Mouse (Mus musculus) R1 (cell line): ENCODE measurements around the gene Ddx49.

Experiments used
- DNase-seq: peaks from one replicate; pipeline ENCODE4 v3.0.0-alpha.2; 2018; ENCODE audit warnings: low read depth, low spot score

Gene Ddx49

DNA sequence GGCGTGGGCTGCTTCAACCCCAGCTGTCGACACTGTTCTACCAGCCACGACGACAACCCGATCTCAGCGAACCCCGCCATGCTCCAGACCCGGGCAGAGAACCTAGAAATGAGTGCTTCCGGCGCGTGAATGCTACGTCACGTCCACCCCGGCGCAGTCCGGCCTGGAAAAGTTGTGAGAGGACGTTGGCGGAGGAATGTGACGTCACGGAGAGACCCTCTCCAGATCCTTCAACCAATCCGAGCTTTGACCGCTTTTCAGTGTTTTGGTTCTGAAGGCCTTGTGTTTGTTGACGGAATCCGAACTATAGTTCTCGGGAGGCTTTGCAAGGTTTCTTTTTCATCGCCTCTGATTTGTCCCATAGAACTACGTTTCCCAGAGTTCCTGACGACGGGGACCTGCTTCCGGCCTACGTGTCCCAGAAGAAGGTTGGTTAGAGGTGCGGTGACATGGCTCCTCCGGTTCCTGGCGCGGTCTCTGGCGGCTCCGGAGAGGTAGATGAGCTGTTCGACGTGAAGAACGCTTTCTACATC lies at the start of gene Ddx49, which contains the start of gene Cope:
Ddx49 (minus strand) TSS at position 132 of the 533 bp plus-strand sequence.
Cope (plus strand) TSS at position 161 of the 533 bp plus-strand sequence.
- DNase-seq, result peak; percentile 94

DNA sequence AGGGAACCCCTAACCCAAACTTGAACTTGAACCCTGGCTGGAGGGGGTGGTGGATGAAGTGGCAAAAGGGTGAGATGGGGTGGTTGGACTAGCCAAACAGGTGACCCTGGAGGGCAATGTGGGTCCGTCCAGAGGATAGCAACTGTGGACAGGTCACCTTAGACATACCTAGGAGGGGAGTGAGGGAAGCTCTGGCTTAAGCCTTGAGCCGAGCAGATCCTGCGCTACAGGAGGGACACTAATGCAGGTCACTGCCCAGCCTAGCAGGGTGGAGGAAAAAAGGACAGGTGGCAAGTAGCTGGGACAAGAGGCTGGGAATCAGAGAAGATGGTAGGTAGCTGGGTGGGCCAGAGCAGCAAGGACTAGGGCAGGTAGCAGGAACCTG lies 49.7 kb upstream of the Ddx49 start:
- DNase-seq, result no peak

DNA sequence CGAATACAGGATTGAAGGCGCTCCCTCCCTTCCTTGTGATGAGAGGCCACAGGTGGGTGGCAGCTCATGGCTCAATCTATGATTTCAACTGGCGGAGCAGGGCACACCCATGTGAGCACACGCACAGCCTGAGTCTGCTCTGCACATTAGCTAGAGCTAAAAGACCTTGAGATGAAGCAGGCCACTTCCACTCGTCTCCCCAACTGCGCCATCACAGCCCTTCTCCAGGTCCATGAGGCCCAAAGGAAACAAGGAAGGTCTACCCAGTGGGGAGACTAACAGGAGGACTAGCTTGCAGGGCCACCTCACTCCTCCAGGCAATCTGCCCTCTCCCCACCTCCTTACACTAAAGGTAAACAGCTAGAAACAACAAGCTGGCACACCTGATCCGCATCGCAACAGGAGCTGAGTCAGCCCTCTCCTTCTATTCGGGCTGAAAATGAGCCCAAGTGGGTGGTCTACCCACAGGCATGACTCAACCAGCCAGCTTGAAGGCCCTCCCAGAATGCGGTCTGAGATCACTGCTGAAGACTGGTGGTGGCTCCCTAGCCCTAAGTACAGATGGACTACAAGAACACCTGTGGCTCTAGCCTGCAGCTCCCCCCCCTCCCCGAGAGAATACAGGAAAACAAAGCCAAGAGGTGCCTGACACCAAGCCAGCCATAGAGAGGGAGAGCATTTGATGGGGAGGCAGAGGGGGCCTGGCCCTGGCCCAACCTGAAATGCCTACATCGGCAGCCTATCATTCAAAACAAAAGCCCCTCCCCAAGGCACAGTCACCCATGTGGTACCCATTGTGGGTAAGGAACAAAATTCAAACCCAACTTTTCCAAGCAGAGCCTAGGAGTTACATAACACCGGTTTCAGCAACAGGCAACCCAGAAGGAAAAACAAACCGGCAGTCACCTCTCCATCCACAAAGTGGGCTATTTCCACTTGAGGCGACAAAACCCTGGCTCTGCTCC lies 49.0 kb upstream of the Ddx49 start:
- DNase-seq, result no peak

DNA sequence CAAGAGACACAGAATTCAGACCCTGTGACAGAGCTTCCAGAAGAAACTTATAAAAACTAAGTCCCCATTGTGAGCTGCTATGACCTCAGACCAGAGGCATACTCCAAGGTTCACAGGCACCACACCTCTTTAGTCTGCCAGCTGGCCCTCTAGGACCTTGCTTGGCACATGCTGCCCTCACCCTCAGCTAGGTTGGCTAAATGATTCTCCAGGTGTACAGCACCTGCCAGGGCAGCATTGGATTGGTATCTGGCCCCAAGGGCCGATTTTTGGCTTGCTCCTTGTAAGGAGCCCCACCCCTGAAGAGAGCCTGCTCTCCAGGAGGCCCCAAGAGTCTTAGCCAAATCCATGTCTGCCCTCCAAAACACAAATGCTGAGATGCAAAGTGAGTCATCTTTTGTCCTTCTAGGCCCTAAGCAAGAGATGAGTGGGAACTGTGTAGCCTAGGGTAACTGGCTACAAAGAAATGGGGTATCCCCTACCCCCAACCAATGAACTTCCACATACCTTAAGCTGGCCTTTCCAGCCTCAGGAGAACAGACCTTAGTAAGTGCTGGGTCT lies 45.7 kb upstream of the Ddx49 start:
- DNase-seq, result no peak

DNA sequence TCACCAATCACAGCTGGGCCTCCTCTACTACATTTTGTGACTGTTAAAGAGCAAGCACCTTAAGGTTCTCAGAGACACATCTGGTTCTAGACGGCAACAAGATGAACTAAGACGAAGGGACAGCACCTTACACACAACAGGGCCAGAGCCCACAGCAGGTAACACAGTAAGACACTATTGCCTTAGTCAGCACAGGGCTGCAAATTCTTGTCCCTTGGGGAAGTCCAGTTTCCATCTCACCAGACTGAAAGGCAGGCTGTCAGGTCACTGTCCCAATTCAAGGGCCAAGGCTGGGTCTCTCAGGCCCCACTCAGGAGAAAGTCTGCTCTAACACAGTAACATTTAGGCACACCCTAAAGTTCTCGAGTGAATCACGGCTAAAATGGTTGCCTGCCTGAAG lies 45.2 kb upstream of the Ddx49 start:
- DNase-seq, result no peak

DNA sequence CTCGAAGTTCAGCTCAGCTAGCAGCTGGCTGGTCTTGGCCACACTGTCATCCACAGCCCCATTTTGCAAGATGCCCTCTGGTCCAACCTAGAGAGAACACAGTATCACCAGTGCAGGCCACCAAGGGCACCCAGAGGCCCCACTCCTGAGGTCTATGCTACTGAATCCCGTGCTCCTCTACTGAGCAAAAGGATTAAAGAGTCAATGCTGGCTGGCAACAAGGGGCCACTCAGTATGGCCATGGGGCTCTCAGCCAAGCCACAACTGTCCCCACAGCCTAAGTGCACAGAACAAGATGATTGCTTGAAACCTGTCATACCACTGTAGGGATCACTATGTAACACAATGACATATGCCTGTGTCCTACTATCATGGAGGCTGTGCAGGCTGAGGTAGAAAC lies 42.0 kb upstream of the Ddx49 start:
- no peak for DNase-seq

DNA sequence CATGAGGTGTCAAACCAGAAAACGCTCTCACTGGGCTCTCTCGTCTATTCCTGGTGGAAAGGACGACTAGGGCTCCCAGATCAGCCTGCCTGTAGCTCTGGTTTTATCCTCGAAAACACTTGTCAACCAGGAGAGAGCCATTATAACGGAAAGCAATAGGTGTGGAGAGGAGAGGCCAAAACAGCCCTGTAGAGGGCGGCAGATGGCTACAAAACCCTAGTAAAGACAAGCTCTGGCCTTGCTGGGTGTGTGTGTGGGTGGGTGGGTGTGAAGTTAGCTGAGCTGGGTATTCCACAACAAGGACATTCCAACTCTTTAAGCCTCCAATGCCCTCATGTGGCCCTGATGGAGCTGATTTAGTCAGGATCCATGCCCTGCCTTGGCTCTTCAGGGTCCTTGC lies 41.4 kb upstream of the Ddx49 start:
- DNase-seq, result peak; percentile 60

DNA sequence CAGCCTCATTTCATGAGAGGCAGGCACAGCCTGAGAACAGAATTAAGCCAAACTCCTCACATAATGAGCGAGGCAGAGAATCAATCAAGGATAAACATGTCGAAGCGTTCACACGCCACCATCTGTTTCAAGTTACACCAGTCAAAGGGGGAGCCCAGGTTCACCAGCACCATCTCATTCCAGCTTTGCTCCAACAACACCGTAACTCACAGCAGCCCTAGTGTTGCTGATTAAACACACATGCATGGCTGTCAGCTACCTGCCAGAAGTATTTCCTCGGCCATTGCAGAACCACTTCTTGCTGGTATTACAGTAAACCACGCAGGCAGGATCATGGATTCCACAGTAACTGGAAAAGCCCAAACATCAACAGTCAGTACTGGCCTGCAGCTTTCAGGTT lies 40.8 kb upstream of the Ddx49 start:
- DNase-seq, result no peak

DNA sequence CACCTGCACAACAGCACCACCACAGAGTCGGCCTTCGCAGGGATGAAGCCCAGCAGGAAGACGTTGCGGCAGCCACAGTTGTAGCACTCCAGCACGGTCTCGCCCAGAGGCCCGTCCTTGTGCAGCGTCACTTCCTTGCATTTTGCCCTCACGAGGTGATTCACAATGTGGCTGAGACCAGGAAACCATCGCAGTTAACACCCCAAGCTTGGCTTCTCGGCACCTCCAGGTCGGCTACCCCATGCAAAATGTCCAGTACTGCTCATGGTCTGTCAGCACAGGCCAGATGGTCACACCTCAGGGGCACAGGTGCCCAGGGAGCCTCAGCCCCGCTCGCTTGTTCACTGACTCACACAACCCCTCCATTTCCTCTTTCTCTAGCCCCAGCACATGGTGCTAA lies 39.7 kb upstream of the Ddx49 start:
- no peak for DNase-seq

DNA sequence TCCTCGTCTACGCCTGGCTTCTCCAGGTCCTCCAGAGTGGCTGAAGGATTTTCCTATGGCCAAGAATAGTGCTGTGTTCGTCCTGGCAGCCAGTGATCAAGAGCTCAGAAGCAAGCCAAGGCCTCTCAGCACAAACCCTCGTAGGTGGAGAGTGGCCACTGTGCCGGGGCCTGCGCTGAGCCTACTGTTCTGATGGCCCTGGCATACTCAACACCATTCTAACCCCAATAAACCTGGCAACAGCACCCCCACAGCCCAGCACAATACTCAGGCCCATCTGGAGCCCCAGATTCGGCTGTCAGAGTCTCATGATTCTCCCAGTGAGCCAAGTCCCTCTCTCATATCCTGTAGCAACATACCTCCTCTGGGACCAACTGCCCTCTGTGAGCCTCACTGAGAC lies 38.4 kb upstream of the Ddx49 start:
- no peak for DNase-seq

DNA sequence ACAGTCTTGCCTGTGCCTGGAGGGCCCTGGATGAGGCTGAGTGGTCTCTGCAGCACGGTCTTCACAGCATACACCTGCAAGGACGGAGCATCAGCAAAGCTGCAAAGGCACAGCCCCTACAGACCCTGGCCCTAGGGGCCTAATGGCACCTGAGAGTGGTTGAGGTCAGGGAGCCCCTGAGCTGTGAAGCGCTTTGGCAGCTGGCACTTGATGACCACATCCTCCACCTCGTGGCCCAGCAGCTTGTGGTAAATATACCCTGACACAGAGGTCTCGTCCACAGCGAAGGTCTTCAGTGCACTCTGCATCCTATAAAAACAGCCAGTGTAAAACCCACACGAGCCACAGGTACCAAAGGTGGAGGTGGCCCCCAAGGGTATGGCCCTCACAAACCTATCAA lies 36.6 kb upstream of the Ddx49 start:
- DNase-seq, result no peak

DNA sequence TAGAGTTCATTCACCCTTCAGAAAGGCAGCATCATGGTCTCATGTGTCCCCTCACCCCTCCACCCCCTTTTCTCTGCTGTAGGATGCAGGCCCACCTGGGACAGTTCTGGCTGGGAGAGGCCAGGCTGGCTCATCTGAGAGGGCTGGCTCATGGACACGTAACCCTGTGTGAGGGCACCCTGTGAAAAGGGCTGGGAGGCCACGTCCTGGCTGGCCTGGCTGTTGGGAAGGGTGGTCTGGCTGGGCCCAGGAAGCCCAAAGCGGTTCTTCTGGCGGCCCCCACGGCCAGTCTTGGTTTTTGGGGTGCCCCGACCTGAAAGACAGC lies 30.6 kb upstream of the Ddx49 start:
- no peak for DNase-seq

DNA sequence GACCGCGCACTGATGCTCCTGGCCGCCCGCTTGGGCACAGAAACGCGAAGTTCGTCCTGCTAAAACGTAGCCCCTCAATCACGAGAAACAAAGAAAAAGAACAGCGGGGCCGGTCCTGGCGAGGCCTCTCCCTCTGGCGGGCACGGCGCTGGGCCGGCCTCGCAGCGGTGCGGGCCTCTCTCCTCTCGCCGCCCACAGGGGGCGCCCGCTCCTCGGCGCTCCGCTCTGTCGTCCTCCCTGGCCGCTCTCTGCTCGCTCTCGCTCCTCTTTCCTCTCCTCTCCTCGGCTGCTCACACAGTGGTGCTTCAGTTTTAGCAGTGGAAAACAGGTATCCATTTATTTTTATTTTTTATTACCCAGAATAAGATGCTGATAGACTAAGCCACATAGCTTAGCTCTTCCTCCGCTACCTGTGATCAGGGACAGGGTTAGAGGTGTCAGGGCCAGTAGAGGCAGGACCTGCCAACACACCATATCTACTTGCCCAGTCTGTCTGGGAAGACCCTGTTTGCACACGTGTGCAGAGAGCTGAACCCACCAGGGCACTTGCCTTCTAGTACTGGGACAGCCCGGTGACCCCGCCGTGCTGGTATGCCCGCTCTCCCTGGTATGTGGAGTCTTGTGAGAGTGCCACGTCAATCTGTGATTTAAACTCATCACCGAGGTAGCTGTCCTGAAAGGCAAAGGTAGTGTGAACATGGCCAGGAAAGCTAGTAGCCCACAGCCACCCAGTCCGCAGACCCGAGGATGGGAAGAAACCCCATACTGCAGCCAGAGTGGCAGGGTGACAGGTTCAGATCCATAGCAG lies 30.0 kb upstream of the Ddx49 start:
- peak; percentile 64 for DNase-seq

DNA sequence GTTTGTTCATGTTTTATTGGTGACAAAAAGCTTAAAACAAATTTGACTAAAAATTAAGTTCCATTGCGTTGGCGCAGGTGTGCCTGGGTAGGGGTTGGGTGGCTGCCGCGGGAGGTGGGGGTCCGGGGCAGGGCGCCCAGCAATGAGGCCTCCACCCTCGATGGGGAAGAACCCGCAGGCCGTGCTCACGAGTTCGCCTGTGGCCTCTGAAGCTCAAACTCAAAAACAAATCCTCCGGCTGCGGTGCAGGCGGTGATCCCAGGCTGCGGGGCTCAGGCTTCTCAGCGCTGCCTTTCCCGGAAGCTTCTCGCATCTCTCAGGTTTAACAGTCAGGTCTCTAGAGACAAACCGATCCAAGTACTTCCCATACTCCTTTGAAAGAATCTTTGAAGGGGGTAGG lies 29.2 kb upstream of the Ddx49 start:
- no peak for DNase-seq

DNA sequence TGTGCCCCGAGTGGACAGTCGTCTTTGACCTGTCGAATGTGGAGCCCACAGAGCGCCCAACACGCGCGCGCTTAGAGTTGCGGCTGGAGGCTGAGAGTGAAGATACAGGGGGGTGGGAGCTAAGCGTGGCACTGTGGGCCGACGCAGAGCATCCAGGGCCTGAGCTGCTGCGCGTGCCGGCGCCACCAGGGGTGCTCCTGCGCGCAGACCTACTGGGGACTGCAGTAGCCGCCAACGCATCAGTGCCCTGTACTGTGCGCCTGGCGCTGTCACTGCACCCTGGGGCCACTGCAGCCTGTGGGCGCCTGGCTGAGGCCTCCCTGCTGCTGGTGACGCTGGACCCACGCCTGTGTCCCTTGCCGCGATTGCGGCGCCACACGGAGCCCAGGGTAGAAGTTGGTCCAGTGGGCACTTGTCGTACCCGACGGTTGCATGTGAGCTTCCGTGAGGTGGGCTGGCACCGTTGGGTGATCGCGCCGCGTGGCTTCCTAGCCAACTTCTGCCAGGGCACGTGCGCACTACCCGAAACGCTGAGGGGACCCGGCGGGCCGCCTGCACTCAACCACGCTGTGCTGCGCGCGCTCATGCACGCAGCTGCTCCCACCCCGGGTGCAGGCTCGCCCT lies 28.6 kb upstream of the Ddx49 start:
- peak; percentile 81 for DNase-seq

DNA sequence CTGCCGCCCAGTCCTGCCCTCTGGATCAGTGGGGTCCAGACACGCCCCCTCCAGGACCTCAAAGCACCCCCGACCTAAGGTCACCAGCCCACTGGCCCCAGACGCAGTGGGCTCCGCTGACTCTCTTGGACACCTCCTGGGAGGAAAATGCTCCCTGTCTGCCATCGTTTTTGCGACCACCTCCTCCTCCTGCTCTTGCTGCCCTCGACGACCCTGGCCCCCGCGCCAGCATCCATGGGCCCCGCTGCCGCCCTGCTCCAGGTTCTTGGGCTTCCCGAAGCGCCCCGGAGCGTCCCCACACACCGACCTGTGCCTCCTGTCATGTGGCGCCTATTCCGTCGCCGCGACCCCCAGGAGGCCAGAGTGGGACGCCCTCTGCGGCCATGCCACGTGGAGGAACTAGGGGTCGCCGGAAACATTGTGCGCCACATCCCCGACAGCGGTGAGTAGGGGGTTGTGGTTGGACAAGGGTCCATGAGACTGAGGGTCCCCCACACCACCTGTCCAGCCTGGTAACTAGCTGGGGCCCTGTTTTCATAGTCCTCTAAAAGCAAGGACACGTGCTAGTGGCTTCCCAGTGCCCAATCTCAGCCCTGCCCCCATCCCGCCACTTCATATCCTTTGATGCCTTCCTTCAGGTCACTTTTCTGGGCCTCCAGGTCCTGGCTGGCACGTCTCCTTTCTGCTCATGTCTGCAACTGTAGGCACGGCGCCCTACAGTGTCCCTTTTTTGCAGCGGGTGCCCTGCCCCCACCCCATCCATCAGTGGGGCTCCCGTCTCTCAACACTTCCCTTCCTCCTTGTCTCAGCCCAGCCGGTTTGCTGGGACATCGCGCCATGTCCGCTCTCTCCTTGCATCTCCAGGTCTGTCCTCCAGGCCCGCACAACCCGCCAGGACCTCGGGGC lies 27.8 kb upstream of the Ddx49 start:
- no peak for DNase-seq

DNA sequence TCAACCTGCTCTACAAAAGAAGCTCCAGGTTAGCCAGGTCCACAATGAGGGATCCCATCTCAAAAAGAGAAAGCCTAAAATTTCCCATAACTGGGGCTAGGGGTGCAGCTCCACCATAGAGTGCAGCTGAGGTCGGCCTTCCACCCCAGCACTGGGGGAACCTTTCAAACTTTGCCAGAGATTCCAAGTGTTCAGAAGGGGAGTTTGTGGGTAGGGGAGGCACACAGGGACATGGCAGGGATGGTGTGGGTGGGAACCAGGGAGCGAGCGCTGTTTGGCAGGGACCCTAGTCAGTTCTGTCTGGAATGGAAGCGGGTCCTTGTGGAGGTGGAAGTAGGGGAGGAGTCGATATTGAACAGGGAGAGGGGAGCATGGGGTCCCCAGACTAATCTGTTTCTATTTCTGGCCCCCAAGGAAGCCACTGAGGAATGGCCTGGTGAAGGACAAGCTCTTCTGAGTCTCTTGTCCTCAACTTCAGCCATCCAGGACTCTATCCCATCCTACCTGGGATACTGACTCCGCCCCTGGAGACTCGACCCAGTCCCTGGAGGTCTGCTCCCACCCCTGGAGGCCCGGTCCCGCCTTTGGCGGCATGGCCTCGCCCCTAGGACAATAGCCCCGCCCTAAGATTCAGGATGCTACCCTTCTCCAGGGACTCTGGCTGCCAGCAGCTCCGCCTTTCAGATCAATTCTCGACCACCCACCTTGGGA lies 27.0 kb upstream of the Ddx49 start, which contains the start of gene Gdf1:
Gdf1 (plus strand) TSS at position 694 of the 711 bp plus-strand sequence.
- peak; percentile 85 for DNase-seq

DNA sequence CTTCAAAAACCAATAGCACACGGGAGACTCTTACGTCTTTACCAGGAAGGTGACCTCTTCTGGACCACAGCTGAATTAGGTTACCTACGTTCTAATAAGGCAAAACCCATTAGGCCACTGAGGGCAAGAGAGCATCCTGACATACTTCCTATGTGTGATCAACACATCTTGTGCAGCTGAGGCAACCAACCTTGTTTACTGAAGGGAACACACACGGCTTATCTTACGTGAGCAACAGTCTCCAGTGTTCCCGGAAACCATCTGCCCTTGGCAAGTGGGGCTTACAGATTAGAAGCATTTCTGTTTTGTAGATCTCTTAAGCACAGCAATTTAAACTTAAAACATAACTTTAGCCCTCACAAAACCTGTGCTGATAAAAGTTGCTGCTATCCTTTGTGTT lies 25.2 kb upstream of the Ddx49 start:
- no peak for DNase-seq

DNA sequence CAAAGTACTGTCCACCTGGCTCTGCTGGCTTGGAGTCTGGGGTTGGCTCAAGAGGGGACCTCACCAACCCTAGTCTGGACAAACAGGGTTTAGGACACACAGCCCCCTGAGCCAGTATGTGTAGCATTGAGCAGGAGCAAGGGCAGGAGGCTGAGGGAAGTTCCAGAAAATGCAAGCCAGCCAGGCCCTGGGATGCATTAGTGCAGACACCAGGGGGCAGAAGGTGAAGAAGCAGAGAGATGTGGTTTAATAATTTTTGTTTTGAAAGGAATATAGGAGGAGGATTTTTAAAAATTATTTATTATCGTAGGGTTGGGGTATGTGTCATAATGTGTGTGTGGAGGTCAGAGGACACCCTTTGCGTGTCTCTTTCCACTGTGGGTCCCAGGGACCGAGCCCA lies 21.4 kb upstream of the Ddx49 start:
- DNase-seq, result no peak

DNA sequence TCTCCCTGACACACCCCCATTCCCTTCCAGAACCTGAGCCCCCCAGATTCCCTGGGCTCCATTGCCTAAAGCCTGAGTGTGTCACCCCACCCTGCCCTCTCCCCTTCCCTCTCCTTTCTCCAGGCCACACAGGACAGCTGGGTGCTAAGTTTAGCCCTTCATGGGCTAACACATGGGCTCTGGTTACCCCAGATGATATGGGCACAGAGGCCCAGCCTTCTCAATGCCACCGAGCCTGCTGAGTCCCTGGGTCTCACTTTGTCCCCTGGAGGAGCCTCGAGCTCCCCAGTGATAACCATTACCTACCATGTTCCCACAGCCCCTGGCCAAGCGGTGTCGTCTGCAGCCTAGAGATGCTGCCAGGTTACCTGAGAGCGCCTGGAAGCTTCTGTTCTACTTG lies 15.6 kb upstream of the Ddx49 start:
- DNase-seq, result no peak
